Mouse (Mus musculus) cerebellum, adult (tissue): ENCODE measurements around the gene Hrc.

Experiments used
- ATAC-seq: cut with Nextera tagmentation; 2 replicates; pipeline ENCODE4 v1.9.2; 2017; ENCODE audit warnings: mild to moderate bottlenecking, moderate library complexity, mixed read lengths; ENCODE audit not compliant: insufficient number of reproducible peaks, low FRiP score, low TSS enrichment

The Hrc gene

GRCm38 (mm10) chr7:45335056-45335455 lies at the start of gene Hrc:
Gene Hrc, plus strand, starts transcription at chr7:45335290.
- no peak for ATAC-seq

GRCm38 (mm10) chr7:45286486-45286885 lies 48.6 kb upstream of the Hrc start:
- ATAC-seq = no peak

GRCm38 (mm10) chr7:45296626-45297025 lies 38.5 kb upstream of the Hrc start:
- no peak for ATAC-seq

DNA sequence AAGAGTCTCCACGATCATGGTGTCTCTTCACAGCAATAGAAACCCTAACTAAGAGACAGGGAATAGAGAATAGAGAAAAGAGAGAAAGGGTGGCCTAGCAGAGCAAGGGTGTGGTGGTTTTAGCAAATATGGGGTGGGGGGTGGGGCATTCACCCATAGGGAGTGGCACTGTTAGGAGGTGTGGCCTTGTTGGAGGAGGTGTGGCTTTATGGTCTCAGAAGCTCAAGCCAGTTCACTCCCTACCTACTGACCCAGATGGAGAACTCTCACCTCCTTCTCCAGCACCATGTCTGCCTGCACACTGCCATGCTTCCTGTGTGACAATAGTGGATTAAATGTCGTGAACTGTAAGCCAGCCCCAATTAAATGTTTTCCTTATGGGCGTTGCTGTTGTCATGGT lies 37.5 kb upstream of the Hrc start:
- ATAC-seq = no peak

DNA sequence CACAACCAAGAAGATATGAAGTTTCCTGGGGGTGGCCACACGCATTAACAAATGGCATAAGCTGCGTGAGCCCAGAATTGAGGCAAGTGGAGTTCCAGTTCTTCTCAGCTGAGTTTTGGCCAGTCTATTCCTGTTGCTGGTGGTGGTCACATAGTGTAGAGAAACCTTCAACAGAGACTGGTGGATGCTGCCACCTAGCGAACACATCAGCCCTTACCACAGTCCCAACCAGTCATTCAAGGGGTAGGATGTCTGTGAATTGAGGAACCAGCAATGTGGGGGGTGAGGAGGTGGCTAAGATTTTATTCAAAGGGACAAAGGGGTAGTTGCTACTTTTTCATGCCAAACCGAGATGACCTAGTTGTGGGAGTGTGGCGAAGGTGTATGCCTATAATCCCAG lies 35.3 kb upstream of the Hrc start:
- ATAC-seq = no peak; the same call in 1 of the 2 replicates

- no peak for ATAC-seq
These were observed 34.8 kb upstream of the Hrc start for GRCm38 (mm10) chr7:45300270-45300669.

- ATAC-seq = no peak
These were observed 32.5 kb upstream of the Hrc start for GRCm38 (mm10) chr7:45302626-45303025.

GRCm38 (mm10) chr7:45304869-45305268 lies 30.2 kb upstream of the Hrc start:
- no peak for ATAC-seq

DNA sequence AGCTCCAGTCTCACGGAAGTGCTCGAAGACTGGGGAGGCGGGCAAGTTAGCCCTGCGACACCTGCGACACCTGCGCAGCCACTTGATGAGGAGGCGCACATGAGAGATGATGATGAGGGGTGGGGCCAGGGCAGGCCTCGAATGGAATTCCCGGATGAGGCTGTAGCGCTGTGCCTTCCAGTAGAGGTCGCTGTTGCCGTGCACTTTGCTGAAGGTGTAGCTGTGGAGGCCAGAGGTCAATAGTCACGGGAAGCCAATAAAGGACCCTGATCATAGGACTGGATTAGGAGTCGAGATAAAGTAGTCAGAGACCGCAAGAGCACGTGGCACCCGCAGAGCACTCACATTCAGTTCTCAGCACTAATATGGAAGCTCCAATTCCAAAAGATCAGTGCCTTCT lies 29.8 kb upstream of the Hrc start:
- peak; percentile 63; the same call in 1 of the 2 replicates for ATAC-seq

GRCm38 (mm10) chr7:45308551-45309240 lies 26.4 kb upstream of the Hrc start:
- ATAC-seq = no peak

- ATAC-seq = no peak
These were observed 25.6 kb upstream of the Hrc start for GRCm38 (mm10) chr7:45309455-45309854.

DNA sequence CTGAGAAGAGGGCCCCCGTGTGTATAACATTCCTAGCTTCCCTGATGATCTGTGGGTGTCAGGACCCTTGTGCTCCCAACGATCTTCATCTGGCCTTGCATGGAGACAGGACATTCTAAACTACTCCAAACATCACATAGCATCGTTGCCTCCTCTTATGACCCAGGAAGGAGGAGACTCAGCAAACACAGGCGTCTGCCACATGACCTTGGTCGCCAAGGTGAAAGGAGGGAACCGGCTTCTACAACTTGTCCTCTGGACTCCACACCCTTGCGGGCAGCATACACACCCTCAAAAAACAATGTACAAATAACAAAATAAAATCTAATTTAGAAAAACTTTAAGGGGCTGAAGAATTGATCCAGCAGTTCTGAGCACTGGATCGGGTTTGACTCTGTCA lies 23.1 kb upstream of the Hrc start:
- ATAC-seq = no peak

DNA sequence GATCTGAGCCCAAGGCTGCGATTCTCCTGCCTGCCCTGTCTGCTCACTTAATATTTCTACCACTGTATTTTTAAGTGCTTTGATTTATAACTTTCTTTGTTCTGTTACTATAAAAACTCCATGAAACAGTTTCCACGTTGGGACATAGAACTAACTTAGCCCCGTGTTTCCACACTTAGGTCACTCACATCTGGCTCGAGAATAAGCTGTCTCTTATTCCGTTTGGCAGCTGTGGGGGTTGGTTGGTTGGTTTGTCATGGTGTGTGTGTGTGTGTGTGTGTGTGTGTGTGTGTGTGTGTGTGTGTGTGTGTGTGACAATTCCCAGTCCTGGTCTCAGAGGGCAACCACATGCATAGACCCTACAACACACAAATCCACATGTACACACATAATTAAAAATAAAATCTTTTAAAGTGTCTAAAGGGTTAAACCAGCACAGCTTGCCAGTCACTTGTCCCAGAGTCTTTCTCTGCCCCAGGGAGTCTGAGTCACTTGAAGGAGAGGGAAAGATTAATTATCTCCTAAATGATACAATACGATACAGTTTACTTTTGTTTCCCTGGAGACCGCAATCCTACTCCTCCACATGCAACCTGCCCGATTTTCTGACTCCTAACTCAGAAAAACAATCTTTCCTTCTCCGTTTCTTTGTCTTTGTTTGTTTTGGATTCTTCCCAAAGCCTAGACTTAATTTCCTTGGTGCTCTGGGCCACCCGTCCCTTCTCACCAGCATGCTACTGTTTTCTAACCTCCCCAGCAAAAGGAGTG lies 22.2 kb upstream of the Hrc start:
- no peak for ATAC-seq

DNA sequence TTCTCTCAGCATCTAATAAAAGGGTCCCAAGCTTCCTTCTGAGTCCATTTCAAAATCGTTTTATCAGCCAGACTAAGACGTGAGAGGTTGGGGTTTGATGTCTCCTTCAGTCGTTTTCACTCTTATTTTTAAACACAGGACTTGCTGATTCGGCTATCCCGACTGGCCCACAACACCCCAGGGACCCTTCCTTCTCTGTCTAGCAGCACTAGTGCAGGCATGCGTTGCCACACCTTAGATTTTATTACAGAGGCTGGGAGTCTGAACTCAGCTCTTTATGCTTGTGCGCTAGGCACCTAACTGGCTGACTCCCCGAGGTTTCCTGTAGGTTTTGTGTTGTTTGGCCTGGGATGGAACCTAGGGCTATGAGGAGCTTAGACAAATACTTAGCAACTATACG lies 21.6 kb upstream of the Hrc start:
- ATAC-seq = no peak

GRCm38 (mm10) chr7:45315182-45315701 lies 19.8 kb upstream of the Hrc start:
- ATAC-seq = no peak

- no peak for ATAC-seq
These were observed 18.6 kb upstream of the Hrc start for GRCm38 (mm10) chr7:45316536-45316935.

GRCm38 (mm10) chr7:45322245-45322644 lies 12.8 kb upstream of the Hrc start:
- ATAC-seq = no peak

DNA sequence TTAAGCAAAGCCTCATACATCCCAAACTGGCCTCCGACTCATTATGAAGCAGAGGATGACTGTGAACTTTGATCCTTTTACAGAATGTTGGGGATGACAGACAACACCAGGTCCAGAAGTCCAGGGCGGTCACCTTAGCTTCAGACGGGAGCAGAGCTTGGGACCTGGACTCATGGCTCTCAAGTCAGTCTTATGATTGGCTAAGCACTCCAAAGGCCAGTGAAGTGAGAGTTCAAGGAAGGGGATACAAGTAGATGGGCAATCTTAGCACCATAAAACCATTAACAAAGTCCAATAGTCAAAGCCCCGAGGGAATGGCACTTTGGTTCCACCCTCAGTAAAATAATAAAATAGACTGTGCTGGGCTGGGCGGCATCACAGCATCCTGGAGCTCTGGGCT lies 12.0 kb upstream of the Hrc start:
- ATAC-seq = no peak

- no peak for ATAC-seq
These were observed 9.3 kb upstream of the Hrc start for GRCm38 (mm10) chr7:45325800-45326199.

- no peak for ATAC-seq
These were observed 6.1 kb upstream of the Hrc start for GRCm38 (mm10) chr7:45328841-45329475.

- ATAC-seq = no peak
These were observed 3.6 kb upstream of the Hrc start for GRCm38 (mm10) chr7:45331502-45331901.
